Mouse (Mus musculus): Measurements from ENCODE around the gene Gpr119.

Gene Gpr119

GRCm38 (mm10) chrX:48674171-48674570 is at the start of gene Gpr119:
Gene Gpr119, minus strand, starts transcription at chrX:48674478.
- no peak for DNase-seq (ENCODE audit: low read depth, low spot score)

GRCm38 (mm10) chrX:48712846-48713245 is 38.6 kb upstream of the Gpr119 start:
- no peak for DNase-seq (ENCODE audit: low read depth, low spot score)

- DNase-seq (ENCODE audit: low read depth, low spot score) = peak; percentile 21
Observed at GRCm38 (mm10) chrX:48709701-48710100, 35.4 kb upstream of the Gpr119 start.

- peak; percentile 93 for DNase-seq (ENCODE audit: low read depth, low spot score)
Observed at GRCm38 (mm10) chrX:48694864-48695371, 20.6 kb upstream of the Gpr119 start, which contains the start of gene Rbmx2. Gene Rbmx2, plus strand, starts transcription at chrX:48695004.

- DNase-seq (ENCODE audit: low read depth, low spot score) = peak; percentile 51
Observed at GRCm38 (mm10) chrX:48694460-48694859, 20.2 kb upstream of the Gpr119 start.

- DNase-seq (ENCODE audit: low read depth, low spot score) = no peak
Observed at GRCm38 (mm10) chrX:48683857-48684256, 9.6 kb upstream of the Gpr119 start.

GRCm38 (mm10) chrX:48683451-48683850 is 9.2 kb upstream of the Gpr119 start:
- DNase-seq (ENCODE audit: low read depth, low spot score) = peak; percentile 44

GRCm38 (mm10) chrX:48671714-48672113 is 2.6 kb downstream of the Gpr119 start:
- no peak for DNase-seq (ENCODE audit: low read depth, low spot score)

GRCm38 (mm10) chrX:48669588-48669987 is 4.7 kb downstream of the Gpr119 start:
- DNase-seq (ENCODE audit: low read depth, low spot score) = peak; percentile 53

GRCm38 (mm10) chrX:48666807-48667206 is 7.5 kb downstream of the Gpr119 start:
- DNase-seq (ENCODE audit: low read depth, low spot score) = peak; percentile 1

GRCm38 (mm10) chrX:48644122-48644521 is 30.2 kb downstream of the Gpr119 start:
- DNase-seq (ENCODE audit: low read depth, low spot score) = peak; percentile 12

GRCm38 (mm10) chrX:48637032-48637431 is 37.2 kb downstream of the Gpr119 start:
- peak; percentile 28 for DNase-seq (ENCODE audit: low read depth, low spot score)

GRCm38 (mm10) chrX:48624054-48624420 is 50.2 kb downstream of the Gpr119 start:
- DNase-seq (ENCODE audit: low read depth, low spot score) = no peak

- peak; percentile 88 for DNase-seq (ENCODE audit: low read depth, low spot score)
Observed at GRCm38 (mm10) chrX:48623379-48624053, 50.8 kb downstream of the Gpr119 start, which contains the start of gene Slc25a14. Gene Slc25a14, plus strand, starts transcription at chrX:48623413.

GRCm38 (mm10) chrX:48623049-48623378 is 51.3 kb downstream of the Gpr119 start:
- DNase-seq (ENCODE audit: low read depth, low spot score) = no peak

Data from ES-CJ7 (cell line).